Mouse (Mus musculus) embryonic facial prominence, embryonic 14.5 days (tissue): ENCODE data around the gene Olfm4. TPM values are rescaled to one million over a fixed set of nuclear protein-coding genes. Genes with fewer than 3 reads are reported as not detected.

ENCODE experiments used
- ATAC-seq: fragments of 200-750 bp; cut with Nextera tagmentation; 2 replicates; pipeline ENCODE4 v1.8.0; 2017; ENCODE audit warnings: low read depth, moderate number of reproducible peaks, moderate TSS enrichment
- DNase-seq: peaks from one replicate; pipeline ENCODE4 v3.0.0-alpha.2; 2015; ENCODE audit warnings: low spot score
- H3K27ac ChIP-seq: fragments of 300-500 bp; sonication (generic); replicated peaks from 2 replicates; pipeline ENCODE4 v1.5.1; 2014; ENCODE audit warnings: low read depth, mild to moderate bottlenecking, low read length, moderate library complexity
- H3K27me3 ChIP-seq: fragments of 300-500 bp; sonication (generic); replicated peaks from 2 replicates; pipeline ENCODE4 v1.6.1; 2014; ENCODE audit warnings: low read length; ENCODE audit not compliant: control insufficient read depth, insufficient read depth
- H3K36me3 ChIP-seq: fragments of 300-500 bp; sonication (generic); 2 replicates; pipeline ENCODE4 v1.6.1; 2014; ENCODE audit warnings: low read length, mixed read lengths; ENCODE audit not compliant: control insufficient read depth, insufficient read depth
- H3K4me1 ChIP-seq: fragments of 300-500 bp; sonication (generic); 2 replicates; pipeline ENCODE4 v1.6.1; 2014; ENCODE audit warnings: antibody characterized with exemption, low read length; ENCODE audit not compliant: control insufficient read depth, insufficient read depth
- H3K4me2 ChIP-seq: fragments of 300-500 bp; sonication (generic); 2 replicates; pipeline ENCODE4 v1.6.1; 2014; ENCODE audit warnings: low read depth, mild to moderate bottlenecking, low read length, moderate library complexity, mixed read lengths
- H3K4me3 ChIP-seq: fragments of 300-500 bp; sonication (generic); 2 replicates; pipeline ENCODE4 v1.5.1; 2014; ENCODE audit warnings: low read depth, mild to moderate bottlenecking, low read length
- H3K9ac ChIP-seq: fragments of 300-500 bp; sonication (generic); 2 replicates; pipeline ENCODE4 v1.6.1; 2014; ENCODE audit warnings: low read depth, mild to moderate bottlenecking, low read length, moderate library complexity, mixed read lengths
- H3K9me3 ChIP-seq: fragments of 300-500 bp; sonication (generic); 2 replicates; pipeline ENCODE4 v1.6.1; 2016; ENCODE audit warnings: low read length; ENCODE audit not compliant: control insufficient read depth
- WGBS: fragments of 180-500 bp; shearing (Covaris S2); extraction: QIAGEN DNeasy Blood & Tissue Kit; methylation state at CpG from one replicate; pipeline ENCODE4 v1.1.7; 2014; 5-methylcytosine and 5-hydroxymethylcytosine counted together
- polyA plus RNA-seq: library from polyadenylated mRNA; unstranded; fragments of >200 nt; fragmentation: Nextera tagmentation; extraction: Ambion mirVana; gene quantifications from 2 replicates; pipeline ENCODE4 v1.2.1, GENCODE M21; 2014

Gene Olfm4
- polyA plus RNA-seq, 1 experiment from 2014 or later: 1.1 TPM

DNA sequence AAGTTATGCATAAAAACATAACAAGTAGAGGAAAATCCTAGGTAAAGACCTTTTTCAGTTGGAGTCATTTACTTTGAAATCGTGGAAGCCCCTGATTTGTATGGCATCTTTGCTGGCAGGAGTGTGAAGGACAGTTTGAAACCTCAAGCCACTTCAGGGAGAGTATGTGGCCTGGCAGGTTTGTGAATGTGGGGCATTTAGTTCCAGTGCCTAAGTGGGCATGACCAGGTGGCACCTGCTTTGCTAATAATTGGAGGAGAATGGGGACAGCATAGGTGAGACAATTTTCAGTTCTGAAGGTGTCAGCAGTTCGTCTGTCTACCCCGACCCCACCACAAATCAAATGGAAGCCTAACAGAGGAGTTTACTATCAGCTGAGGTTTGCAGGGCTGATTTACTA is 23.8 kb downstream of the Olfm4 start:
- DNase-seq: no peak
- no peak for ATAC-seq
- H3K27ac ChIP-seq: no peak overlapping the region
- no peaks in the 10 kb centered on the region for H3K9me3 ChIP-seq
- WGBS: 75% methylated on average over 3 of the region's 3 CpGs
- no peak overlapping the region for H3K9ac ChIP-seq
- no peaks in the 10 kb centered on the region for H3K27me3 ChIP-seq
- H3K36me3 ChIP-seq: no peaks in the 10 kb centered on the region
- H3K4me1 ChIP-seq: peaks cover 3% of the 10 kb centered on the region; the same call in 1 of the 2 replicates
- no peak overlapping the region for H3K4me2 ChIP-seq
- H3K4me3 ChIP-seq: no peak overlapping the region

DNA sequence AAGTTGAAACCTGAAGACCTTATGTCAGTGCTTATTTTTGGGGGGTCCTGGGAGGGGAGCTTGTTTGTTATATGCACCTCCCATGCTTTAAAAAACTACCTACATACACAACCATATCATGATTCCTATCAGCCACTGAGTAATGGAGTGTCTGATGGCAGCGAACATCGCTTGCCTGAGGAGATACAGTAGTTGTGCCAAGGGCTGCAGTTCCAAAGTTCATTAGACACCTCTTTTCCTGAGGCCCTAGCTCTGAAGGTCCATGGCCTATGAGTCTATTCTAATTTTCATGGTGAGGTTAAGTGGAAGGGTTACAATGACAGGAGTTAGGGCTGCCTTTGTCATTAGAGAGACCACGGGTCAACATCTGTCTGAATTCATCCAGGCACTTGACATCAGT is 26.5 kb downstream of the Olfm4 start:
- H3K4me2 ChIP-seq: no peak overlapping the region
- WGBS: 80% methylated on average over 3 of the region's 3 CpGs
- ATAC-seq (no peak), DNase-seq (no peak)
- H3K36me3 ChIP-seq: no peaks in the 10 kb centered on the region
- no peak overlapping the region for H3K27ac ChIP-seq
- H3K4me3 ChIP-seq: no peak overlapping the region
- H3K9ac ChIP-seq: no peak overlapping the region
- no peaks in the 10 kb centered on the region for H3K27me3 ChIP-seq
- H3K9me3 ChIP-seq: no peaks in the 10 kb centered on the region
- peaks cover 3% of the 10 kb centered on the region; the same call in 1 of the 2 replicates for H3K4me1 ChIP-seq

DNA sequence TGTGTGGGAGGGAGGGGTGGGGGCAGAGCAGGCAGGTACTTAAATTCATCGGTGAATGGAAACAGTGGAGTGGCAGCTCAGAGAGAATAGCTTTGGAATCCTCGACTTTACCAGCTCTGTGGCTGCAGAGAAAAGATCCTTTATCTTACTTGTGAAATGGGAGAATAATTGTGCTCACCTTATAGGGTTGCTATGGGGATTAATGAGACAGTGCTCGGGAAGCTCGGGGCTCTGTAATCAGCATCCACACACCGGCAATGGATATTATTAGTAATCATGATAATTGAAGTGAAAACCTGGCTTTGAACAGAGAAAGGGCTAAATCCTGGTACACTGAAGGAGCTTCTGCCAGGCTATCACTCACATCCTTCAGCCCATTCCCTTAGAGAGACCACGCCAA is 31.1 kb downstream of the Olfm4 start:
- Histone ChIP-seq H3K9ac (no peak overlapping the region), H3K27me3 (no peaks in the 10 kb centered on the region), H3K4me2 (no peak overlapping the region), H3K36me3 (no peaks in the 10 kb centered on the region), H3K9me3 (no peaks in the 10 kb centered on the region), H3K27ac (no peak overlapping the region), H3K4me3 (no peak overlapping the region), H3K4me1 (peaks cover 9% of the 10 kb centered on the region; the same call in 1 of the 2 replicates)
- ATAC-seq: peak; percentile 67; the same call in 1 of the 2 replicates
- DNase-seq: no peak
- 50% methylated on average over 6 of the region's 6 CpGs for WGBS

DNA sequence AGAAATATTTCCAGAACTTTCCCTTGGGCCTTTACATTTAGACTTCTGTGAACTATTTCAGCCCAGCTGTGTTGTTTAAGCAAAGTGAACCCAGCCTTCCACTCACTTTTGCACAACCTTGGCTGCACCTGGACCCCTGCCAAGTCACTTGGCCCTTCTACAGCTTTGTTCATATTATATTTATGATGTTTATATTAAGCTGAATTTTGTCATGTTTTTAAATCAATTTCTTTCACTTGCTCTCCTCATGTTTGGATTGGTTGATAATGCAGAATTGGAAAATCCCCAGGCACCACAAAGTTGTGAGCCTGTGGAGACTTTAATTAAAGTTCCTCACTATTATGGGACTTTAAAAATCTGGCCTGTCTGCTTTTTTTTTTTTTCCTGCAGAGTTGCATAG is 32.2 kb downstream of the Olfm4 start:
- Histone ChIP-seq H3K4me3 (no peak overlapping the region), H3K9me3 (no peaks in the 10 kb centered on the region), H3K36me3 (no peaks in the 10 kb centered on the region), H3K9ac (no peak overlapping the region), H3K27ac (0 out of 2 replicates have a peak overlapping the region, but pooled peaks have one; percentile 18), H3K4me1 (peaks cover 9% of the 10 kb centered on the region; the same call in 1 of the 2 replicates), H3K27me3 (no peaks in the 10 kb centered on the region), H3K4me2 (no peak overlapping the region)
- DNase-seq (peak; percentile 82), ATAC-seq (no peak; the same call in 1 of the 2 replicates)

DNA sequence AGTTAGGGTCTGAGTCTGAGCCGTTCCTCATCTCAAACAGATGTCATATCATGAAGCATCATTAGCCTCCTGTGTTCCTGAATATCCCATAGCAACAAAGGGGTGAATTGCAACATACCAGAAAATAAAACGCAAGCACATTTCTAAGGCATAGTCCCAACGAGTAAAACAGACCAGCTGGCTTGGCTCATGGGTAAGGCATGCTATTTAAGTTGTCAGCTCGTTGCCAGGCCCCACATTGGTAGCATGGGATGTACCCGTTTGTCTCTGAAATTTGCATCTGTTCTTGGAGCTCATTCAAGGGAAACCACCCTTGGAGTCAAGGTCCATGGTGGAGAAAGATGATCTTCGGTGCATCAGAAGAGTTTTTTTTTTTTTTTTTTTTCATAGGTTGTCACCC is 42.2 kb downstream of the Olfm4 start:
- Histone ChIP-seq H3K9ac (no peak overlapping the region), H3K4me1 (no peaks in the 10 kb centered on the region), H3K9me3 (no peaks in the 10 kb centered on the region), H3K27ac (no peak overlapping the region), H3K36me3 (no peaks in the 10 kb centered on the region), H3K4me2 (no peak overlapping the region), H3K27me3 (no peaks in the 10 kb centered on the region), H3K4me3 (no peak overlapping the region)
- WGBS: 55% methylated on average over 6 of the region's 6 CpGs
- ATAC-seq (peak; percentile 9; the same call in 1 of the 2 replicates), DNase-seq (peak; percentile 79)

DNA sequence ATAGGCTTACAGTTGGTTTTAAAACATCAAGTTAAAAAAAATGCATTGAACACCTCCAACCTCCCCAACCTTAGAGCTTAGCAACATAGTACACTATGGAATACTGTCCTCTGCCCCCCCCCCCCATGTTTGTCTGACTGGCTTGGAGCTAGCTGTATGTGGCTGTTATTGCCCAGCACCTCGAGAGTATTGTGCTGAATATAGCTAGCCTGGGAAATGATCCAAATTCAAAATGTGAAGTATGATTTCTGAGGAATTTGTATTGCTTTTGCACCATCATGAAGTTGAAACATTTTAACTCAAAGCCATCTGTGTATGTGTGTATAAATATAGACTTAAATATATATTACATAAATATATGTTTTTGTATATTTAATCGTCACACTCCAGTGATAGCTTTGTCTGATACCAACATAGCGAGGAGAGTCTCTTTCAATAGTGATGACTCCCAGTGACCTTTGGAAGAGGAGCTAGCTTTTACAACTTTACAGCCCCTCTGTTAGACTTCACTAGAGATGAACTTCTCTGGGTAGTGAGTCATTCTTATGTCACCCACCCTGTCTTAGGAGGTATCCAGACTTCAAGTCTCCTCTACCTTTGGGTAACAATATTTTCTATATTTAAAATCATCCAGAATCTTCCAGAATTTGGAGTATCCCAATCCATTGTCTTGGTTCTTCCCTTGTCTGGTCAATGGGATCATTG is 45.6 kb downstream of the Olfm4 start:
- Histone ChIP-seq H3K9ac (no peak overlapping the region), H3K36me3 (no peaks in the 10 kb centered on the region), H3K27me3 (no peaks in the 10 kb centered on the region), H3K4me3 (no peak overlapping the region), H3K4me1 (no peaks in the 10 kb centered on the region), H3K9me3 (no peaks in the 10 kb centered on the region), H3K27ac (no peak overlapping the region), H3K4me2 (no peak overlapping the region)
- DNase-seq: peak; percentile 33
- ATAC-seq: no peak
- 62% methylated on average over 3 of the region's 3 CpGs for WGBS

DNA sequence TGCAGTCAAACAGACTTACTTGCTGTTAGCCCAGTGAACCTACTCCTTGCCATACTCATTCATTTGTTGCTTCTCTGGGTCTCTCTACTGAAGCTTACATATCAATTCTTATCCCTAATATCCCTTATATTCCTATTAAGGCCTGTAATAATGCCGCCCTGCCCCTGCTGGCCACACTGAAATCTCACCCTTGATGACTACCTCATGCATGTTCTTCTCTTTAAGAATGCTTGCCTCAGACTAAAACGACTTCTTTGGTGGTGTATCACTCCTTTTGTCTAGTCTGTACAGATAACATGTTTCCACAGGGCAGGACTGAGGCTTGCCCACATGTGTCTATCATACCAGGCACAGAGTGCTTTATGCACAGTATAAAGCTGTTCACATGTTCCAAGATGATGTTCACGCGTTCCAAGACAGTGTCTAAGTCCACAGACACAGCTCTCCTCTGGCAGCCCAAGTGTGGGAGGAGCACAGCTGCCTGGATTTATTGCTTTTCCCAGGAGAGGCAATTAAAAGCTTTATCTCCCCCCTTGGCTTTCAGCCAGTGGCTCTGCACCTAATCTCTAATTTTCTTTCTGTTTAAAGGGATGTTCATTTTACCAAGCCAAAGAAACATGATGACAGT is 55.9 kb downstream of the Olfm4 start:
- DNase-seq: peak; percentile 77
- no peak overlapping the region for H3K4me3 ChIP-seq
- no peak overlapping the region for H3K9ac ChIP-seq
- no peaks in the 10 kb centered on the region for H3K4me1 ChIP-seq
- no peak overlapping the region for H3K4me2 ChIP-seq
- H3K9me3 ChIP-seq: no peaks in the 10 kb centered on the region
- no peak overlapping the region for H3K27ac ChIP-seq
- 51% methylated on average over 4 of the region's 4 CpGs for WGBS
- H3K27me3 ChIP-seq: no peaks in the 10 kb centered on the region
- ATAC-seq: peak; percentile 76; the same call in 1 of the 2 replicates
- H3K36me3 ChIP-seq: no peaks in the 10 kb centered on the region

DNA sequence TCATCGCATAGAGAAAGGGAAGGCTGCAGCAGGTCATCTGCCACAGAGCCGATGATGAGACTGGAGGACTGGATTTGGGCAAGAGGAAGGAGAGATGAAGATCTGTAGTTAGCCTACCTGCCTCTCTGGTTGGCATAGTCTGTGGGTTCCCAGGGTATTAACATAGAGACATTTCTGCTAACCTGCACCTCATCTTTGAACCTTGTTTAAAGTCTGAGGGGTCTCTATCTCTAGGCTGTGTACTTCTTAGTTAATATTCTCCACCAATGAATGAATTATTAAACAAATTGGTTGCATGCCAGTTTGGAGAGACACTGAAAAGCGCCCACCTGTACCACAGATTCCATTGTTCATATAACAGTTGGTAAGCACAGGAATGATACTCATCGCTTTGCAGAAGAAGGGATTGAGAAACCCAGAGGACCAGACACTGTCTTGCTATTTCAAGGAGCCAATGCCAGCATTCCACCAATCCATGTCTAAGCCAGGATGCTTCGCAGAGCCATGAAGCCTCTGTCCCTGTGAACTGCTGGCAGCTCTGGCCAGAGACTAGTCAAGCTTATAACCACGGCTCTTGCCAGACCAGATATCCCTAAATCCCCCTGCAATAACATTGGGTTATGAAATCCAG is 62.3 kb downstream of the Olfm4 start:
- Histone ChIP-seq H3K36me3 (no peaks in the 10 kb centered on the region), H3K27me3 (no peaks in the 10 kb centered on the region), H3K4me1 (no peaks in the 10 kb centered on the region), H3K27ac (no peak overlapping the region), H3K4me2 (no peak overlapping the region), H3K4me3 (no peak overlapping the region), H3K9me3 (no peaks in the 10 kb centered on the region), H3K9ac (no peak overlapping the region)
- WGBS: 86% methylated on average over 6 of the region's 6 CpGs
- DNase-seq: no peak
- no peak for ATAC-seq
